Mouse (Mus musculus): ENCODE results near the gene Zfp982.
"Not testable (repeated sequence)": the region's sequence is repeated elsewhere in the genome, so short reads cannot be mapped to it uniquely, and the experiment has no call there.

DNA sequence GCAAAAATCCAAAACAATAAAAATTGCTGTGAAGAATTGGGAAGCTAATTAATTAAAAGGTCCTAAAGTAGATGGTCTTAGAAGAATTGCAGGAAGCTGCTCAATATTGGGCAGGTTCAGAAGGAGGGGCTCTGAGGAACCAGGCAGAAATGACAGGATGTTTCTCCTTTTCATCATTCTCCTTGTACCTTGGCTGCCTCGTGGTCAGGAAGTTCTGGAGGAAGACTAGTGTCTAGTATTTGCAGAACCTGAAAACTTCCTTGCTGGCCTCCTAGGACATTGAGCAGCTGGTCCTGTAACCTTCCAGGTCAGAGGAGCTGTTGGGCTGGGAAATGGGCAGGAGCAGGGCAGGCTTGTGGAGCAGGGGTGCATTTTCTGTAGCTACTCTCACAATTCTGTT, 64.7 kb downstream of the Zfp982 start:
- not testable (repeated sequence) for TF ChIP-seq ZC3H11A (IDR thresholded peaks at IDR 0.05; ENCODE audit: borderline replicate concordance, low read depth, low read length); MAFK (IDR thresholded peaks at IDR 0.05; ENCODE audit: insufficient read depth, low read depth, low read length); CHD2 (IDR thresholded peaks at IDR 0.05; ENCODE audit: low read depth, low read length); ZNF384 (IDR thresholded peaks at IDR 0.05; ENCODE audit: low read depth, low read length); HCFC1 (IDR thresholded peaks at IDR 0.05; ENCODE audit: borderline replicate concordance, insufficient read depth, low read length)

Measured in ES-E14 (cell line).